Mouse (Mus musculus) cortical plate, adult 2 months (tissue): ENCODE data around the gene Tcp1.

Experiments
- CTCF ChIP-seq: fragments of 200-500 bp; IDR thresholded peaks from 2 replicates; pipeline ENCODE4 v1.5.1; 2011; ENCODE audit warnings: mild to moderate bottlenecking, control low read depth, low read length; ENCODE audit not compliant: insufficient read depth; ENCODE audit errors: extremely low read depth
- POLR2A ChIP-seq: fragments of 200-500 bp; IDR thresholded peaks from 2 replicates; pipeline ENCODE4 v1.6.1; 2011; ENCODE audit warnings: mild to moderate bottlenecking, low read length, control low read depth; ENCODE audit not compliant: insufficient read depth; ENCODE audit errors: extremely low read depth

DNA sequence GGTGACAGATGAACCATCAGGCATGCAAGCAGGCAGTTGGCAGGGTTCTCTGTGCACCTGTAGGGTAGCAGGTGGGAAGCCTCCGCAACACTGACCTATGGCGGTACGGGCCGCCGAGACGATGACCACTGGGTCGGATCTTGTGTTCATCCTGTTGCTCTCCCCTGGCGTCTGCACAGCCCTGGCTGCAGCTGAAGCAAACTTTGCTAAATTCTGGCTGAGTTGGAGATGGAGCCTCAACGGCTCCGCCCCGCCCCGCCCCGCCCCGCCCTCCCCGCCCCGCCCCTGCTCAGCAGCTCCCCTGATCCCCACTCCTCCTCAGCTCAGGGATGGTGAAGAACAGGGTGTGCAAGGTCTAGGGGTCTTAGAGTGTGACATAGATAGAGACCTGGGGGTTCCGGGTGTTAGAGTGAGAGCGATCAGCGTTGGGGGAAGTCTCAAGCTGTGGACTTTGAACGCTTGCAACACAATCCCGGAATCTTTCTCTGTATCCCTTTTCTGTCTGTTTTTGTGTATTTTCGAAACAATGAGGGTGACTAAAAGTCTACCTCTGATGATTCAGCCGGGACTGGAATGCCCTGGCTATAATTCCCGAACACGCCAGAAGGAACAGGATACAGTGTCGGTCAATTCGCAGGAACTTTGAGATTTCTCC lies 24.8 kb downstream of the Tcp1 start, which contains the start of gene Acat3:
- TF ChIP-seq CTCF (no peak), POLR2A (no peak)
